Mouse (Mus musculus) embryonic facial prominence, embryonic 15.5 days (tissue): ENCODE data around the gene Inpp5f. TPM values are rescaled to one million over a fixed set of nuclear protein-coding genes. Genes with fewer than 3 reads are reported as not detected.

Experiments used
- ATAC-seq: fragments of 200-750 bp; cut with Nextera tagmentation; 2 replicates; pipeline ENCODE4 v1.8.0; 2017; ENCODE audit warnings: low read depth, moderate TSS enrichment; ENCODE audit not compliant: insufficient number of reproducible peaks, low FRiP score, low TSS enrichment
- H3K27ac ChIP-seq: fragments of 300-500 bp; sonication (generic); replicated peaks from 2 replicates; pipeline ENCODE4 v1.5.1; 2015; ENCODE audit warnings: mild to moderate bottlenecking, inconsistent platforms
- H3K27me3 ChIP-seq: fragments of 300-500 bp; sonication (generic); 2 replicates; pipeline ENCODE4 v1.6.1; 2015; ENCODE audit warnings: inconsistent platforms
- H3K36me3 ChIP-seq: fragments of 300-500 bp; sonication (generic); 2 replicates; pipeline ENCODE4 v1.6.1; 2015; ENCODE audit warnings: mild to moderate bottlenecking, inconsistent platforms
- H3K4me1 ChIP-seq: fragments of 300-500 bp; sonication (generic); 2 replicates; pipeline ENCODE4 v1.6.1; 2015; ENCODE audit warnings: inconsistent platforms
- H3K4me2 ChIP-seq: fragments of 300-500 bp; sonication (generic); replicated peaks from 2 replicates; pipeline ENCODE4 v1.6.1; 2015; ENCODE audit warnings: mild to moderate bottlenecking, inconsistent platforms
- H3K4me3 ChIP-seq: fragments of 300-500 bp; sonication (generic); replicated peaks from 2 replicates; pipeline ENCODE4 v1.5.1; 2015; ENCODE audit warnings: mild to moderate bottlenecking, inconsistent platforms
- H3K9ac ChIP-seq: fragments of 300-500 bp; sonication (generic); 2 replicates; pipeline ENCODE4 v1.6.1; 2015; ENCODE audit warnings: inconsistent platforms
- H3K9me3 ChIP-seq: fragments of 300-500 bp; sonication (generic); replicated peaks from 2 replicates; pipeline ENCODE4 v1.6.1; 2016; ENCODE audit warnings: inconsistent platforms
- WGBS: fragments of 180-500 bp; shearing (Covaris S2); methylation state at CpG from one replicate; pipeline ENCODE4 v1.1.7; 2015; 5-methylcytosine and 5-hydroxymethylcytosine counted together
- polyA plus RNA-seq: library from polyadenylated mRNA; unstranded; fragments of >200 nt; fragmentation: Nextera tagmentation; extraction: Ambion mirVana; gene quantifications from 2 replicates; pipeline ENCODE4 v1.2.1, GENCODE M21; 2015

Inpp5f gene
- polyA plus RNA-seq, 1 experiment from 2014 or later, result 18.8 TPM

DNA sequence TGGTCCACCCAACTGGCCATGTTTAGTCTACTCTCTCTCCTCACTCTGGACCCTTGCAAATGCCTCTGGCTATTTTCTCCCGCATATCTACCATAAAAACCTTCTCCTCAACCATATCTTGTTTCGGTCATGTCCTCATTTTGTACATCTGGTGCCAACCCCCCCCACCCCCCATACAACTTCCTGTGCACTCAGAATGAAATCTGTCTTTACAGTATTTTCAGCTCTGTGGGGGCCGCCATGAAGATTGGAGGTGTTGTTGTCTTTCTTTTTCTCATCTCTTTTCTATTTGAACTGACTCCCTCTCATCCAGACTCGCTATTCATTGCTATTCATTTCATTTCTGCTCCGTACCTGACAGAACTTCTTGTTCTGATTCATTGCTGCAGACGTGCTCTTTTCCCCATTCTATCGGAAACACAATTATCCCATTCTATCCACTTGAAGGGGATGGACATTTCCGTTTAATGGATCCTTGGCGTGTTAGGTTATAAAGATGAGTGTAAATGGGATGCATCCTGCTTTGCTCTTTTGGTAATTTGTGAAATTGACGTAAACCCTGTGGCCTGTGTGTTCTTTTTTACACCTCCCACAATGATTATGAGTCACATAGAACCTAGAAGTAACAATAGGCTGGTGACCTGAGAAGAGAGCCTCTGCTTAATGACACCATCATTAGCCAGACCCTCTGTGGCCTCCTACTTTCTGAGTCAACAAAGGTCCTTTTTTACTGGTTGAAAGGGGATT is 32.8 kb upstream of the Inpp5f start:
- Histone ChIP-seq H3K27ac (no peak overlapping the region), H3K4me3 (no peak overlapping the region), H3K27me3 (no peaks in the 10 kb centered on the region), H3K4me1 (0 out of 2 replicates have a peak, but pooled peaks cover 2% of the 10 kb centered on the region), H3K9ac (no peak overlapping the region), H3K9me3 (no peaks in the 10 kb centered on the region), H3K36me3 (no peaks in the 10 kb centered on the region), H3K4me2 (no peak overlapping the region)
- no peak for ATAC-seq
- WGBS, result 72% methylated on average over 10 of the region's 10 CpGs

DNA sequence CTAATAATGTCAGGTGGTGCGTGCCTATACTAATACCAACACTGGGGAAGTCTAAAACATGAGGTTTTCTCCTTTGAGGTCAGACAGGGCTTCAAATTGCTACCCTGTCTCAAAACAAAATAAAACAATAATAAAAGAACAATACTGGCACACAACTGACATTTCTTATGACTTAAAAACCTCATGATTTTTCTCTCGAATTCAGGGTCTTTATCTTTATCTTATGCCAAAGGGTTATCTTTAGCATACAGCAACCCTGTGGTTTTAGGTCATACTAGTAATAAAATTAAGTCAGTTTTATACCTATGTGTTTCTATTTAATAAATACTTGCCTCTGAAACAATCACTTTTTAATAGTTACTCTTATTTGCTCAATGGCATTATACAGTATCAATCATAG is 31.7 kb upstream of the Inpp5f start:
- H3K4me2 ChIP-seq, result no peak overlapping the region
- no peak for ATAC-seq
- 82% methylated on average over 2 of the region's 2 CpGs for WGBS
- no peak overlapping the region for H3K27ac ChIP-seq
- H3K4me3 ChIP-seq, result no peak overlapping the region
- 0 out of 2 replicates have a peak, but pooled peaks cover 2% of the 10 kb centered on the region for H3K4me1 ChIP-seq
- H3K9ac ChIP-seq, result no peak overlapping the region
- no peaks in the 10 kb centered on the region for H3K36me3 ChIP-seq
- H3K9me3 ChIP-seq, result no peaks in the 10 kb centered on the region
- no peaks in the 10 kb centered on the region for H3K27me3 ChIP-seq

DNA sequence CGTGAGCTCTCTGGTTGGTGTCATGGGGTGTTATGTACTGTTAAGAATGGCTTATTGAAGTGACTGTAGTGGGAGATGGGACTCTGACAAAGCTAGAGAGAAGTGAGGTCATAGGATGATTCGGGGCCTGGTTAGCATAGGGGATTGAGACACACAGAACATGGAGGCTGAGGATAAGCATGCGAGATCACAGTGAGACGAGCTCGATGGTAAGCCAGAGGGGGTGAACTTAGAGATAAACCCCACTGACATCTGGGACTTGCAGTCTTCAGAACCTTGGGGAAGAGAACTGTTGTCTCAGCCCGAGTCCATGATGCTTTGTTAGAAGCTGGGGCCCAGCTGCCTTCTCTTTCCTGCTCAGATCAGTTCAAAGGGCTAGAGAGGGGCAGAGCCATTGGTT is 30.8 kb upstream of the Inpp5f start:
- Histone ChIP-seq H3K4me1 (0 out of 2 replicates have a peak, but pooled peaks cover 2% of the 10 kb centered on the region), H3K9ac (no peak overlapping the region), H3K27ac (no peak overlapping the region), H3K27me3 (no peaks in the 10 kb centered on the region), H3K4me3 (no peak overlapping the region), H3K36me3 (no peaks in the 10 kb centered on the region), H3K4me2 (no peak overlapping the region), H3K9me3 (no peaks in the 10 kb centered on the region)
- 91% methylated on average over 6 of the region's 6 CpGs for WGBS
- ATAC-seq, result no peak

DNA sequence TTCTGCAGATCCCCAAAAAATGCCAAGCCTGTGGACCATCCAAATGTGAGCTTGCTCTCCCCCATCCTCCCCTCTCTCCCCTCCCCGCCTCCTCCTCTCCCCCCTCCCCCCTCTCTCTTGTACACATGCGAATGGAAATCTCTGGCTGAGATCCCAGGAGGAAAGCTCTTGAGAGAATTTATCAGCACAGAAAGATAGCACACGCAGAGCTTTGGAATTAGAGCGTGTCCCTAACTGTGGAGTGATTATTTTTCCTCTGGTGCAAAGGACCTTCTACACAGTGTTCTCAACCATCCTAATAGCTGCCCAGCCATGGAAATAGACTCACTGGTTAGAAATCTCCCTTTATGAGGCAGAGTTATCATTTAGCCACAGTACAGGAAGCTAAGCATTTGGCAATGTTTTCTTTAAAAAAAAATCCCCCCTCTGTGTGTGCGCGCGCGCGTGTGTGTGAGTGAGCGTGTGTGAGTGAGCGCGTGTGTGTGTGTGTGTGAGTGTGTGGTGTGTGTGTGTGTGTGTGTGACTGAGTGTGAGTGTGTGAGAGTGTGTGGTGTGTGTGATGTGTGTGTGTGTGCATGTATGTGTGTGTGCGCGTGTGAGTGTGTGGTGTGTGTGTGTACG is 29.2 kb upstream of the Inpp5f start:
- Histone ChIP-seq H3K4me3 (no peak overlapping the region), H3K36me3 (no peaks in the 10 kb centered on the region), H3K9me3 (no peaks in the 10 kb centered on the region), H3K4me2 (no peak overlapping the region), H3K4me1 (0 out of 2 replicates have a peak, but pooled peaks cover 2% of the 10 kb centered on the region), H3K27me3 (no peaks in the 10 kb centered on the region), H3K27ac (no peak overlapping the region), H3K9ac (no peak overlapping the region)
- no peak for ATAC-seq
- 78% methylated on average over 15 of the region's 15 CpGs for WGBS

DNA sequence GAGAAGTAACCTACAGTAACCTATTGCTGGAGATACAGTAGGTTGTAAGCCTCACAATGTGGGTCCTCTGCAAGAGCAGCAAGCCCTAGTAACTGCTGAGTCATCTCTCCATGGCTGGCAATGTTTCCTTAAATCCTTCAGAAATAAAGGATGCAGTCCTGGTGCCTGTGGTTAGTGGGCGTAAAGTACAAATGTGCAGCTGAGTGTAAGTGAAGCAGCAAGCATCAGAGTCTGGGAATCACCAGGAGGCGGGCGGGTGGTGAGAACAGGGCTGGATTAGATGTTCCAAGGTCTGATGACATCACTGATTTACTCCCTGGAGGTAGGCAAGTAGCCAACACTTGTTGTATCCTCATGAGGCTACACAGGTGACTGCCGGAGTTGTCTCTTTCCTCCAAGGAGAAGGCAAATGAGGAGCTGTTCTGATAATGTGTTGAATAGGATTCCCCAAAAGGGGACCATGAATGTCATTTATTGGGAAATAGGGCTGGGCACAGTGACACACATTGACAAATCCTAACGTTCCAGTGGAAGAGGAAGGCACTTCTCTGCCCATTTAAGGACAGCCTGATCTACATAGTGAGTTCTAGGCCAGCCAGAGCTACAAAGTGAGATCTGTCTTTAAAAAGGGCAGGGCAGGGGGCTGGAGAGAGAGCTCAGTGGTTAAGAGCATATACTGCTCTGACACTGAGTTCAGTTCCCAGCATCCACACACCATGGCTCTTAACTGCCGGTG is 27.7 kb upstream of the Inpp5f start:
- no peaks in the 10 kb centered on the region for H3K9me3 ChIP-seq
- no peaks in the 10 kb centered on the region for H3K27me3 ChIP-seq
- H3K4me3 ChIP-seq, result no peak overlapping the region
- no peak overlapping the region for H3K4me2 ChIP-seq
- no peak for ATAC-seq
- WGBS, result 69% methylated on average over 6 of the region's 6 CpGs
- H3K27ac ChIP-seq, result no peak overlapping the region
- H3K9ac ChIP-seq, result no peak overlapping the region
- no peaks in the 10 kb centered on the region for H3K36me3 ChIP-seq
- H3K4me1 ChIP-seq, result 0 out of 2 replicates have a peak, but pooled peaks cover 2% of the 10 kb centered on the region

DNA sequence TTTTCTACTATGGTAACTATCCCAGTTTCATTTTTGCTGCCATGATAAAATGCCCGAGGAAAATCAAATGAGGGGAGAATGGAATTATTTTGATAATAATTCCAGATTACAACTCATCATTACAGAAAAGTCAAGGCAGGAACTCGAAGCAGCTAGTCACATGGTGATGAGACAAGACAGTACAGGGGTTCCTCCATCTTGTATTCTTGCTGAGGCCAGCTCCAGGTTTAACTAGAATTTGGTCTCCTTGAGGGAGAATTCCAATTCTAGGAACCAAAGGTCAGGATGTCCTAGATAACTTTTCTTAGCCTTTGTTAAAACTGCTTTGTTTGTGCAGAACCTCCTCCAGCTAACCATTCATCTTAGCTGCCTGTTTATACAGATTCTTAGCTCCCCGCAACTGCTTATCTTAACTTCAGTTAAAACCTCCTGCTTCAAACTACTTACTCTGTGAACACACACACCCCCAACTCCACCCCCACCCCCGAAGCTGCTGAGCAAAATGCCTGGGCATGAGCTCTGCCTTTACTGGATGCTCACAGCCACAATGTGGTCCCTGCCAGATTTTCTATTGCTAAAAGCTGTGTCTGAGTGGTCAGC is 23.7 kb upstream of the Inpp5f start:
- Histone ChIP-seq H3K27ac (no peak overlapping the region), H3K4me1 (peaks cover 16% of the 10 kb centered on the region), H3K9ac (no peak overlapping the region), H3K36me3 (no peaks in the 10 kb centered on the region), H3K4me3 (no peak overlapping the region), H3K27me3 (no peaks in the 10 kb centered on the region), H3K4me2 (no peak overlapping the region), H3K9me3 (no peaks in the 10 kb centered on the region)
- 73% methylated on average over 4 of the region's 4 CpGs for WGBS
- no peak for ATAC-seq

DNA sequence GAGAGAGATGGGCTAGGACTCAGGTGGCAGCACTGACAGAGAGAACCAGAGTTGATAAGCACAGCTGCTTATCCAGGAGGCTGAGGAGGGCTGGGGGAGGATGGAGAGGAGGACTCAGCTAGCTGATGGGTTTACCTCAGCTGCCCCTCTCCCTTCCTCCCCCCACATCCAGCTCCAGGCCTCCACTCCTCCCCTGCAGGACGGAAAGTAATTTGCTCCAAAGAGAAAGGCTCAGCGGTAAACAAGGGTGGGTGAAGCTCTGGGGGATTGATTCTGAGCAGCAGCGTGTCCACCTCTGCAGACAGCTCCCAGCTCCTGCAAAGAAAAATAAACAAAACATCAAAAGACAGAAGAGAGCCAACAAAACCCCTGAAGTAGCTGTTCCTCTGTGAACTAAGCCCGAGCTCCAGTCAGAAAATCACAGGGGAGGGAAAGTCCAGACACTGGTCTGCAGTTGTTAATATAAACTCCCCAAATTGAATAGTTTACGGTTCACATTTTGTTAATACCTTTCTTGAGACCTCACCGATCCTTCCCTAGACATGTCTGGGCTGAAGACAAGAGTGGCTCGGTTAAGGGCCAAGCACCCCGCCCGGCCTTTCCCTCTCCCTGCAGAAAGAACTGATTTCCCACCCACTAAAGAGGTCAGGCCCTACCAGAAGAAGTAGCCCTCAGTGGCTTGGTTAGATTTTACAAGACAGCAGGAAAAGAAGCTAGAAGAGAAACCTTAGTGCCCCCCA is 19.6 kb upstream of the Inpp5f start:
- Histone ChIP-seq H3K27ac (peak overlapping the region; percentile 68), H3K4me1 (peaks cover 17% of the 10 kb centered on the region), H3K36me3 (no peaks in the 10 kb centered on the region), H3K9me3 (no peaks in the 10 kb centered on the region), H3K27me3 (no peaks in the 10 kb centered on the region), H3K4me3 (no peak overlapping the region), H3K4me2 (no peak overlapping the region), H3K9ac (no peak overlapping the region)
- WGBS, result 14% methylated on average over 9 of the region's 9 CpGs
- ATAC-seq, result 0 out of 2 replicates have a peak, but pooled peaks have one; percentile 19

DNA sequence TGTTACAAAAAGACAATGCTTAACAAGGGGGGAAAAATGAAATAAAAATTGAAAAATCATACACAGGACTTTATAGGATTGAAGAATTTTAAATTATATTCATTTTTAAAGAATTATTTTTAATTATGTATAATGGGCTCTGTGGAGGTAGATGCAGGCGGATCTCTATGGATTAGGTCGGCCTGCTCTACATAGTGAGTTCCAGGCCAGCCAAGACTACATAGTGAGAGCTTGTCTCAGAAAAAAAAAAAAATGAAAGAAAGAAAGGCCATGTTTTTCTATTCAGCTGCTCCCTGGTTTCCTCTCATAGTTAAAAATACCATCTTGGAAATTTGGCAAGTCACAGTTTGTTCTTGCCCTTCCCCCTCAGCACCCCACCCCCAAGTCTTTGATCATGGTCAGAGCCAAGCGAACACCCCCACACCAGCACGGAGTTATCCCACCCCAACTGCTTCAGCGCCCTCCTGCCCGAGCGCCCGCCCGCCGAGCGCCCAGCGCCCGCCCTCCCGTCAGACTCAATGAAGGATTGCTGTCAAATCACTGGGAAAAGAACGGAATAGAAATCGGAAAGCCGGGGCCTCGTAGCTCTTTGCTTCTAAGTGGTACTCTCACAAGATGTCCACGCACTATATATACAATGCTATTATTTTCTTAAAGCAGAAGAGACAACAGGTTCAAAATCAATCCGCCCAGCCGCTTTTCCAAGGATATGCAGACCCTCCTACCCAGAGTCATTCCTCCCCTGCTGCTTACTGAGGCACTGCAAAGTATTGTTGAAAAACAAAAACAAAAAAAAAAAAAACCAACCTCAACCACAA is 18.8 kb upstream of the Inpp5f start:
- 4% methylated on average over 21 of the region's 21 CpGs for WGBS
- H3K27me3 ChIP-seq, result no peaks in the 10 kb centered on the region
- H3K9me3 ChIP-seq, result no peaks in the 10 kb centered on the region
- no peaks in the 10 kb centered on the region for H3K36me3 ChIP-seq
- ATAC-seq, result peak; percentile 54; the same call in 1 of the 2 replicates
- H3K27ac ChIP-seq, result peak overlapping the region; percentile 68
- peak overlapping the region; percentile 47 for H3K4me2 ChIP-seq
- peak overlapping the region; percentile 27 for H3K4me3 ChIP-seq
- H3K4me1 ChIP-seq, result peaks cover 17% of the 10 kb centered on the region
- no peak overlapping the region for H3K9ac ChIP-seq

DNA sequence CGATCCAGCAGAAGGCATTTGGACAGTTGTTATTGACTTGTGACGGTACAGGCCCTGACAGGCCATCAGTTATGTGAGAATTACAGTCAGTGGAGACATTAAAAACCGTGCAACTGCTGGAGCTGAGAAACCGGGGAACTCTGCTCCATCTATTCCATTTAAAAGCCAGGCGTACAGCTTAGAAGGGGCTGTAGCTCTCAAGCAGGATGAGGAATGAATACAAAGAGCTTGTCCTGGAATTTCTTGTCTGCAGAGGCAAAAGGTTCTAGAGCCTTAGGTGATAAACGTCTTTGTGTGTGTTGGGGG is 18.2 kb upstream of the Inpp5f start:
- H3K4me1 ChIP-seq, result peaks cover 17% of the 10 kb centered on the region
- H3K9ac ChIP-seq, result no peak overlapping the region
- H3K27ac ChIP-seq, result peak overlapping the region; percentile 68
- peak overlapping the region; percentile 47 for H3K4me2 ChIP-seq
- no peak overlapping the region for H3K4me3 ChIP-seq
- no peaks in the 10 kb centered on the region for H3K9me3 ChIP-seq
- no peaks in the 10 kb centered on the region for H3K27me3 ChIP-seq
- 12% methylated on average over 6 of the region's 6 CpGs for WGBS
- no peaks in the 10 kb centered on the region for H3K36me3 ChIP-seq
- ATAC-seq, result no peak

DNA sequence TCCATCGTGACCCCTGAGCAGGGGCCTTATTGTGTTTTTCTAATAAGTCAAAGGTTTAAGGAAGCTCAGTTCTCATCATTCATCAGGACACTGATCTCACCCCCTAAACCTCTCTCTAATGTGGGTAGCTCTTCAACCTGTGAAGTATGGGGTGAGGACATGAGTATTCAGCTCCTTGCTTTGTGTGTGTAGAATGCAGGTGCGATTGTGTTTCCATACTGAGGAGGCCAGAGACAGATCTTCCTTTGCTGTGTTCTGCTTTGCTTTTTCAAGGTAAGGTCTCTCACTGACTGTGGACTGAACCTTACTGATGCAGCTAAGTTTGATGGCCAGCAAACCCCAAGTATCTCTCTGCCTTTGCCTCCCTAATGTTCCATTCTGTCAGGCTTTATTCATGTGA is 14.9 kb upstream of the Inpp5f start:
- Histone ChIP-seq H3K27ac (no peak overlapping the region), H3K4me1 (peaks cover 15% of the 10 kb centered on the region), H3K27me3 (no peaks in the 10 kb centered on the region), H3K36me3 (no peaks in the 10 kb centered on the region), H3K4me3 (no peak overlapping the region), H3K9me3 (no peaks in the 10 kb centered on the region), H3K9ac (no peak overlapping the region), H3K4me2 (no peak overlapping the region)
- WGBS, result 89% methylated on average over 2 of the region's 2 CpGs
- no peak for ATAC-seq
